Mouse (Mus musculus): ENCODE data around the gene Emc6.

Emc6 gene

GRCm38 (mm10) chr11:73176186-73176585, 651 bp downstream of the Emc6 start:
- under 1% methylated on average over 15 of the region's 15 CpGs for WGBS

- WGBS: 39% methylated on average over 8 of the region's 8 CpGs
Measured at GRCm38 (mm10) chr11:73175612-73176011, 1.2 kb downstream of the Emc6 start.

GRCm38 (mm10) chr11:73172186-73172585, 4.7 kb downstream of the Emc6 start:
- 51% methylated on average over 5 of the region's 5 CpGs for WGBS

GRCm38 (mm10) chr11:73169231-73169630, 7.6 kb downstream of the Emc6 start:
- 58% methylated on average over 4 of the region's 4 CpGs for WGBS

- WGBS: 82% methylated on average over 6 of the region's 6 CpGs
Measured at GRCm38 (mm10) chr11:73168576-73168975, 8.3 kb downstream of the Emc6 start.

GRCm38 (mm10) chr11:73168071-73168470, 8.8 kb downstream of the Emc6 start:
- WGBS: 86% methylated on average over 8 of the region's 8 CpGs

GRCm38 (mm10) chr11:73162284-73162683, 14.6 kb downstream of the Emc6 start:
- WGBS: 79% methylated on average over 5 of the region's 5 CpGs

GRCm38 (mm10) chr11:73161616-73162015, 15.2 kb downstream of the Emc6 start:
- 86% methylated on average over 4 of the region's 4 CpGs for WGBS

GRCm38 (mm10) chr11:73160811-73161200, 16.0 kb downstream of the Emc6 start:
- 27% methylated on average over 6 of the region's 6 CpGs for WGBS

- WGBS: 5% methylated on average over 49 of the region's 49 CpGs
Measured at GRCm38 (mm10) chr11:73159957-73160810, 16.7 kb downstream of the Emc6 start, which contains the start of gene P2rx5. Gene P2rx5 (plus strand): TSS chr11:73160421.

GRCm38 (mm10) chr11:73155071-73155470, 21.8 kb downstream of the Emc6 start:
- 52% methylated on average over 6 of the region's 6 CpGs for whole genome bisulfite sequencing

GRCm38 (mm10) chr11:73148209-73148608, 28.6 kb downstream of the Emc6 start:
- WGBS: 72% methylated on average over 9 of the region's 9 CpGs

- 56% methylated on average over 7 of the region's 7 CpGs for WGBS
Measured at GRCm38 (mm10) chr11:73146975-73147365, 29.9 kb downstream of the Emc6 start.

- 56% methylated on average over 11 of the region's 11 CpGs for WGBS
Measured at GRCm38 (mm10) chr11:73146026-73146974, 30.5 kb downstream of the Emc6 start.

GRCm38 (mm10) chr11:73144261-73144681, 32.6 kb downstream of the Emc6 start:
- 67% methylated on average over 1 of the region's 1 CpGs for WGBS

GRCm38 (mm10) chr11:73137591-73138501, 39.0 kb downstream of the Emc6 start, which contains the start of gene Haspin:
Gene Haspin (minus strand): TSS chr11:73138294.
- WGBS: under 1% methylated on average over 84 of the region's 84 CpGs

GRCm38 (mm10) chr11:73137116-73137515, 39.7 kb downstream of the Emc6 start:
- WGBS: 16% methylated on average over 11 of the region's 11 CpGs

GRCm38 (mm10) chr11:73136587-73136986, 40.2 kb downstream of the Emc6 start:
- WGBS: 77% methylated on average over 6 of the region's 6 CpGs

- 88% methylated on average over 5 of the region's 5 CpGs for WGBS
Measured at GRCm38 (mm10) chr11:73134222-73134621, 42.6 kb downstream of the Emc6 start.

- WGBS: 92% methylated on average over 6 of the region's 6 CpGs
Measured at GRCm38 (mm10) chr11:73132999-73133398, 43.8 kb downstream of the Emc6 start.

- WGBS: 49% methylated on average over 7 of the region's 7 CpGs
Measured at GRCm38 (mm10) chr11:73131020-73131419, 45.8 kb downstream of the Emc6 start.

All from cerebral cortex, adult 2 months (tissue).